Mouse (Mus musculus) MEL (cell line): ENCODE results near the gene Fam180a. TPM values are rescaled to one million over a fixed set of nuclear protein-coding genes. Genes with fewer than 3 reads are reported as not detected.

Source experiments
- DNase-seq: peaks from one replicate; pipeline ENCODE4 v3.0.0; 2011; ENCODE audit warnings: low read depth, low spot score
- H3K27ac ChIP-seq: 2 replicates; pipeline ENCODE4 v1.5.1; 2012; ENCODE audit warnings: low read depth, mild to moderate bottlenecking, control low read depth, low read length, moderate library complexity; ENCODE audit not compliant: control insufficient read depth
- H3K27me3 ChIP-seq, 2 experiments: fragments of 150-350 bp in 1 of 2; sonication (generic) in 1 of 2; 2 replicates each; pipeline ENCODE4 v1.6.1; 2012; ENCODE audit warnings: low read length in 2 of 2, mild to moderate bottlenecking in 2 of 2, improper control_type of control experiment in 1 of 2, moderate library complexity in 1 of 2; ENCODE audit not compliant: insufficient read depth in 2 of 2, control insufficient read depth in 1 of 2
- H3K36me3 ChIP-seq, 2 experiments: 2 replicates each; pipeline ENCODE4 v1.6.1; 2012 to 2014; ENCODE audit warnings: low read length in 2 of 2, improper control_type of control experiment in 1 of 2, inconsistent platforms in 1 of 2, mild to moderate bottlenecking in 1 of 2; ENCODE audit not compliant: insufficient read depth in 2 of 2, control insufficient read depth in 1 of 2
- H3K4me1 ChIP-seq, 2 experiments: fragments of 150-350 bp in 1 of 2; sonication (generic) in 1 of 2; 2 replicates each; pipeline ENCODE4 v1.6.1; 2012; ENCODE audit warnings: low read length in 2 of 2, improper control_type of control experiment in 1 of 2, mild to moderate bottlenecking in 1 of 2; ENCODE audit not compliant: insufficient read depth in 2 of 2, control insufficient read depth in 1 of 2
- H3K4me3 ChIP-seq, 2 experiments: fragments of 150-350 bp in 1 of 2; sonication (generic) in 1 of 2; 2 replicates each; pipeline ENCODE4 v1.5.1; 2012; ENCODE audit warnings: low read depth in 2 of 2, low read length in 2 of 2, mild to moderate bottlenecking in 2 of 2, moderate library complexity in 2 of 2, control low read depth in 1 of 2, improper control_type of control experiment in 1 of 2; ENCODE audit not compliant: control insufficient read depth in 1 of 2, insufficient read depth in 1 of 2
- H3K79me2 ChIP-seq: 2 replicates; pipeline ENCODE4 v1.6.1; 2012; ENCODE audit warnings: mild to moderate bottlenecking, low read length, moderate library complexity; ENCODE audit not compliant: control insufficient read depth, poor library complexity, insufficient read depth
- H3K9ac ChIP-seq: 2 replicates; pipeline ENCODE4 v1.6.1; 2012; ENCODE audit warnings: low read depth, mild to moderate bottlenecking, control low read depth, low read length, moderate library complexity; ENCODE audit not compliant: control insufficient read depth, poor library complexity, severe bottlenecking
- H3K9me3 ChIP-seq: fragments of 150-350 bp; sonication (generic); replicated peaks from 2 replicates; pipeline ENCODE4 v1.6.1; 2012; ENCODE audit warnings: mild to moderate bottlenecking, low read length, improper control_type of control experiment, moderate library complexity; ENCODE audit not compliant: insufficient read depth
- CHD2 ChIP-seq: IDR thresholded peaks from 2 replicates; pipeline ENCODE4 v1.6.1; 2011; ENCODE audit warnings: low read length, improper control_type of control experiment
- CTCF ChIP-seq, 3 experiments: IDR thresholded peaks in 2 of 3; conservative IDR thresholded peaks in 1 of 3; 2 replicates each; pipeline ENCODE4 v1.5.1; 2011 to 2012; ENCODE audit warnings: low read length in 3 of 3, low read depth in 2 of 3, mild to moderate bottlenecking in 2 of 3, improper control_type of control experiment in 1 of 3, inconsistent platforms in 1 of 3, mixed read lengths in 1 of 3, moderate library complexity in 1 of 3; ENCODE audit not compliant: control insufficient read depth in 1 of 3, insufficient read depth in 1 of 3, poor library complexity in 1 of 3, severe bottlenecking in 1 of 3
- ELF1 ChIP-seq: IDR thresholded peaks from 2 replicates; pipeline ENCODE4 v1.6.1; 2014; ENCODE audit warnings: low read depth, mild to moderate bottlenecking, inconsistent platforms, low read length, improper control_type of control experiment, moderate library complexity
- EP300 ChIP-seq, 2 experiments: IDR thresholded peaks; 2 replicates each; pipeline ENCODE4 v1.6.1; 2011; ENCODE audit warnings: improper control_type of control experiment in 2 of 2, low read length in 2 of 2, low read depth in 1 of 2, mild to moderate bottlenecking in 1 of 2
- ETS1 ChIP-seq: IDR thresholded peaks from 2 replicates; pipeline ENCODE4 v1.6.1; 2012; ENCODE audit warnings: low read depth, mild to moderate bottlenecking, inconsistent platforms, low read length, improper control_type of control experiment, moderate library complexity
- GABPA ChIP-seq: IDR thresholded peaks from 2 replicates; pipeline ENCODE4 v1.6.1; 2012; ENCODE audit warnings: low read depth, mild to moderate bottlenecking, inconsistent platforms, low read length, improper control_type of control experiment, moderate library complexity
- JUND ChIP-seq: IDR thresholded peaks from 2 replicates; pipeline ENCODE4 v1.6.1; 2011; ENCODE audit warnings: low read depth, mild to moderate bottlenecking, improper control_type of control experiment, low read length
- KAT2A ChIP-seq: conservative IDR thresholded peaks from 2 replicates; pipeline ENCODE4 v1.6.1; 2012; ENCODE audit warnings: low read depth, low read length, improper control_type of control experiment, inconsistent platforms
- MAX ChIP-seq: IDR thresholded peaks from 2 replicates; pipeline ENCODE4 v1.6.1; 2011; ENCODE audit warnings: low read length, improper control_type of control experiment
- MAZ ChIP-seq: IDR thresholded peaks from 2 replicates; pipeline ENCODE4 v1.6.1; 2012; ENCODE audit warnings: low read depth, mild to moderate bottlenecking, inconsistent platforms, low read length, improper control_type of control experiment
- MEF2A ChIP-seq: IDR thresholded peaks from 2 replicates; pipeline ENCODE4 v1.6.1; 2014; ENCODE audit warnings: low read depth, mild to moderate bottlenecking, inconsistent platforms, low read length, improper control_type of control experiment; ENCODE audit not compliant: poor library complexity, insufficient replicate concordance, severe bottlenecking; ENCODE audit errors: extremely low read depth
- NELFE ChIP-seq: IDR thresholded peaks from 2 replicates; pipeline ENCODE4 v1.6.1; 2011; ENCODE audit warnings: low read depth, low read length, improper control_type of control experiment
- NRF1 ChIP-seq: IDR thresholded peaks from 2 replicates; pipeline ENCODE4 v1.6.1; 2014; ENCODE audit warnings: low read depth, mild to moderate bottlenecking, inconsistent platforms, low read length, improper control_type of control experiment, moderate library complexity; ENCODE audit not compliant: poor library complexity, insufficient read depth, severe bottlenecking
- POLR2A ChIP-seq, 2 experiments: IDR thresholded peaks; 2 replicates each; pipeline ENCODE4 v1.6.1; 2011 to 2012; ENCODE audit warnings: low read length in 2 of 2, mild to moderate bottlenecking in 2 of 2, control low read depth in 1 of 2, improper control_type of control experiment in 1 of 2, low read depth in 1 of 2, moderate library complexity in 1 of 2; ENCODE audit not compliant: control insufficient read depth in 1 of 2, insufficient read depth in 1 of 2, poor library complexity in 1 of 2
- POLR2AphosphoS2 ChIP-seq: IDR thresholded peaks from 2 replicates; pipeline ENCODE4 v1.6.1; 2011; ENCODE audit warnings: low read length, improper control_type of control experiment
- POLR2AphosphoS5 ChIP-seq: IDR thresholded peaks from 2 replicates; pipeline ENCODE4 v1.6.1; 2012; ENCODE audit warnings: low read depth, borderline replicate concordance, mild to moderate bottlenecking, inconsistent platforms, low read length, moderate library complexity, mixed read lengths
- RAD21 ChIP-seq: IDR thresholded peaks from 2 replicates; pipeline ENCODE4 v1.6.1; 2011; ENCODE audit warnings: mild to moderate bottlenecking, low read depth, low read length, improper control_type of control experiment
- SIN3A ChIP-seq: IDR thresholded peaks from 2 replicates; pipeline ENCODE4 v1.6.1; 2012; ENCODE audit warnings: low read length, improper control_type of control experiment, inconsistent platforms
- TBP ChIP-seq: IDR thresholded peaks from 2 replicates; pipeline ENCODE4 v1.8.0; 2011; ENCODE audit warnings: low read depth, low read length, improper control_type of control experiment
- TCF12 ChIP-seq: IDR thresholded peaks from 2 replicates; pipeline ENCODE4 v1.6.1; 2014; ENCODE audit warnings: low read depth, mild to moderate bottlenecking, inconsistent platforms, low read length, improper control_type of control experiment, moderate library complexity
- UBTF ChIP-seq: IDR thresholded peaks from 2 replicates; pipeline ENCODE4 v1.6.1; 2012; ENCODE audit warnings: low read depth, mild to moderate bottlenecking, inconsistent platforms, low read length, improper control_type of control experiment, moderate library complexity, borderline replicate concordance; ENCODE audit not compliant: insufficient read depth
- USF2 ChIP-seq, 2 experiments: IDR thresholded peaks; 2 replicates each; pipeline ENCODE4 v1.6.1; 2011 to 2012; ENCODE audit warnings: improper control_type of control experiment in 2 of 2, low read length in 2 of 2, borderline replicate concordance in 1 of 2, inconsistent platforms in 1 of 2, low read depth in 1 of 2, mild to moderate bottlenecking in 1 of 2; ENCODE audit not compliant: insufficient read depth in 1 of 2
- ZC3H11A ChIP-seq: IDR thresholded peaks from 2 replicates; pipeline ENCODE4 v1.6.1; 2012; ENCODE audit warnings: low read depth, mild to moderate bottlenecking, inconsistent platforms, low read length, improper control_type of control experiment
- ZKSCAN1 ChIP-seq: IDR thresholded peaks from 2 replicates; pipeline ENCODE4 v1.6.1; 2012; ENCODE audit warnings: low read depth, mild to moderate bottlenecking, inconsistent platforms, low read length, improper control_type of control experiment, moderate library complexity
- ZNF384 ChIP-seq: IDR thresholded peaks from 2 replicates; pipeline ENCODE4 v1.6.1; 2012; ENCODE audit warnings: low read depth, mild to moderate bottlenecking, inconsistent platforms, low read length, improper control_type of control experiment
- polyA plus RNA-seq, 2 experiments: library from polyadenylated mRNA; stranded (reverse) in 1 of 2; unstranded in 1 of 2; fragments of >175 nt in 1 of 2; fragments of >200 nt in 1 of 2; gene quantifications; 2 replicates each; pipeline versions ENCODE4 v1.2.1 to v1.2.4; 2012; ENCODE audit warnings: low replicate concordance in 2 of 2, low read depth in 1 of 2; ENCODE audit not compliant: insufficient read length in 2 of 2, insufficient read depth in 1 of 2, missing spikeins in 1 of 2
- total RNA-seq: library from RNA; depleted of rRNA; stranded (reverse); fragments of 300-350 nt; gene quantifications from 2 replicates; pipeline ENCODE4 v1.2.3, GENCODE M21; 2012

The Fam180a gene
- total and polyA plus RNA-seq, 3 experiments: not detected

- no peak for TF ChIP-seq MEF2A
- no peak for TF ChIP-seq MAZ
- no peak for TF ChIP-seq ETS1
- no peak for TF ChIP-seq EP300 (IDR thresholded peaks at IDR 0.05; ENCODE audit: low read depth in 1 of 2, low read length in 2 of 2)
- TF ChIP-seq NELFE: no peak
- TF ChIP-seq POLR2AphosphoS2: no peak
- no peak for TF ChIP-seq USF2 (IDR thresholded peaks at IDR 0.05; ENCODE audit: borderline replicate concordance in 1 of 2, insufficient read depth in 1 of 2, low read depth in 1 of 2, low read length in 2 of 2)
- no peak for TF ChIP-seq ZNF384
- TF ChIP-seq RAD21: no peak
- TF ChIP-seq NRF1: no peak
- TF ChIP-seq UBTF: no peak
- no peak for TF ChIP-seq KAT2A
- TF ChIP-seq ELF1: no peak
- no peak for TF ChIP-seq CTCF (IDR thresholded peaks at IDR 0.05 in 2 of 3, conservative IDR thresholded peaks at IDR 0.05 in 1 of 3; ENCODE audit: control insufficient read depth in 1 of 3, insufficient read depth in 1 of 3, low read depth in 2 of 3, low read length in 3 of 3, poor library complexity in 1 of 3, severe bottlenecking in 1 of 3)
- no peak for TF ChIP-seq CHD2
- TF ChIP-seq MAX: no peak
- TF ChIP-seq POLR2A (IDR thresholded peaks at IDR 0.05; ENCODE audit: control insufficient read depth in 1 of 2, insufficient read depth in 1 of 2, low read depth in 1 of 2, low read length in 2 of 2, poor library complexity in 1 of 2): no peak
- no peak for TF ChIP-seq GABPA
- 0 out of 4 replicates have a peak, but pooled peaks cover 0 to 4% of the 10 kb centered on the region in 2 experiments for H3K27me3 ChIP-seq
- H3K9me3 ChIP-seq: no peaks in the 10 kb centered on the region
- H3K9ac ChIP-seq: no peak overlapping the region
- no peaks in the 10 kb centered on the region for H3K79me2 ChIP-seq
- H3K4me3 ChIP-seq: no peak overlapping the region
- H3K36me3 ChIP-seq: no peaks in the 10 kb centered on the region
- no peak overlapping the region for H3K27ac ChIP-seq
- DNase-seq: no peak
- H3K4me1 ChIP-seq: no peaks in the 10 kb centered on the region
These were observed 4.0 kb upstream of the Fam180a start for GRCm38 (mm10) chr6:35329956-35330355.

GRCm38 (mm10) chr6:35324306-35324705 lies 1.6 kb downstream of the Fam180a start:
- Histone ChIP-seq H3K9me3 (no peaks in the 10 kb centered on the region), H3K4me1 (peaks cover 0 to 13% of the 10 kb centered on the region in 2 experiments; a peak in 2 of 4 replicates), H3K27ac (no peak overlapping the region), H3K9ac (no peak overlapping the region), H3K36me3 (peaks cover 0 to 2% of the 10 kb centered on the region in 2 experiments; a peak in 1 of 4 replicates), H3K27me3 (no peaks in the 10 kb centered on the region), H3K4me3 (no peak overlapping the region), H3K79me2 (no peaks in the 10 kb centered on the region)
- no peak for DNase-seq
- no peak for TF ChIP-seq CTCF (IDR thresholded peaks at IDR 0.05 in 2 of 3, conservative IDR thresholded peaks at IDR 0.05 in 1 of 3; ENCODE audit: control insufficient read depth in 1 of 3, insufficient read depth in 1 of 3, low read depth in 2 of 3, low read length in 3 of 3, poor library complexity in 1 of 3, severe bottlenecking in 1 of 3)
- no peak for TF ChIP-seq TCF12
- no peak for TF ChIP-seq TBP
- no peak for TF ChIP-seq CHD2
- no peak for TF ChIP-seq ZKSCAN1
- TF ChIP-seq ZC3H11A: no peak
- no peak for TF ChIP-seq POLR2AphosphoS5
- no peak for TF ChIP-seq MAX
- no peak for TF ChIP-seq JUND
- TF ChIP-seq SIN3A: no peak
- TF ChIP-seq POLR2A (IDR thresholded peaks at IDR 0.05; ENCODE audit: control insufficient read depth in 1 of 2, insufficient read depth in 1 of 2, low read depth in 1 of 2, low read length in 2 of 2, poor library complexity in 1 of 2): no peak
- no peak for TF ChIP-seq USF2 (IDR thresholded peaks at IDR 0.05; ENCODE audit: borderline replicate concordance in 1 of 2, insufficient read depth in 1 of 2, low read depth in 1 of 2, low read length in 2 of 2)
- no peak for TF ChIP-seq ETS1
